8 mouse cellular contexts compared by ENCODE assay signal in genomic region chr2:156420694-156421380, GRCm38 (mm10). TPM values are rescaled to one million over a fixed set of nuclear protein-coding genes. Genes with fewer than 3 reads are reported as not detected.
DNase-seq lines count a peak whose midpoint lies in the region; ATAC-seq lines count a peak whose summit lies in the region.

Gene Epb41l1, plus strand, starts transcription at chr2:156420909.

- H3K9ac ChIP-seq in midbrain, embryonic 15.5 days, result peak within 1 kb of the TSS; percentile 83

- no peaks in the 10 kb centered on the region for H3K9me3 ChIP-seq in midbrain, embryonic 15.5 days

- DNase-seq in layer of hippocampus, adult 8-10 months (ENCODE audit: low spot score in 2 of 2), result peak in 1 of 2 experiments; percentile 21
- DNase-seq in layer of hippocampus, adult 9-11 months, result no peak
- DNase-seq in cerebellum, postnatal 25 days, result peak; percentile 41 to 58
- DNase-seq in gonadal fat pad, adult 2 months (ENCODE audit: low read depth), result no peak
- peak; percentile 70 for DNase-seq in kidney, adult 11 months
- peak; percentile 36 for DNase-seq in liver
- DNase-seq in testis, postnatal 10 days (ENCODE audit: low spot score), result peak; percentile 68

- no peaks in the 10 kb centered on the region for H3K27me3 ChIP-seq in midbrain, embryonic 15.5 days (replicated peaks)

- H3K27ac ChIP-seq in midbrain, embryonic 15.5 days, result peak within 1 kb of the TSS; percentile 96

- peak within 1 kb of the TSS; percentile 78 for H3K4me2 ChIP-seq in midbrain, embryonic 15.5 days

- WGBS in midbrain, embryonic 15.5 days, result 1% methylated on average over 65 of the region's 76 CpGs

- no peaks in the 10 kb centered on the region for H3K36me3 ChIP-seq in midbrain, embryonic 15.5 days (replicated peaks)

- ATAC-seq in midbrain, embryonic 15.5 days (replicated peaks), result peak; percentile 79

- peaks cover 50% of the 10 kb centered on the region for H3K4me1 ChIP-seq in midbrain, embryonic 15.5 days

- H3K4me3 ChIP-seq in midbrain, embryonic 15.5 days, result peak within 1 kb of the TSS; percentile 75

RNA-seq across cellular contexts. Expression of gene Epb41l1, which starts in this region (rescaled TPM):
- total RNA-seq in layer of hippocampus, adult 8-10 months (2022), result 100 to 1,000 TPM; 322 to 352 (median 336) TPM
- 44.8 and 46.1 TPM in 2 replicates for polyA plus RNA-seq in gonadal fat pad, adult 2 months (2012; rRNA removed)
- polyA plus RNA-seq in midbrain, embryonic 15.5 days (2015; fragmentation: Nextera tagmentation; extraction: Ambion mirVana), result 15.6 and 19.6 TPM in 2 replicates

Comparison
In these comparisons a context has a peak if more than half of its experiments do, and no peak if none do; other contexts are left out.
1. DNase-seq: peak in cerebellum, postnatal 25 days (2 of 2), kidney, adult 11 months (single experiment), liver (single experiment) and testis, postnatal 10 days (single experiment); none in layer of hippocampus, adult 9-11 months (single experiment) and gonadal fat pad, adult 2 months (single experiment).